Mouse (Mus musculus) liver, postnatal 0 days (tissue): ENCODE data around the gene Gnas. TPM values are rescaled to one million over a fixed set of nuclear protein-coding genes. Genes with fewer than 3 reads are reported as not detected.
A peak's percentile ranks its signal among the peaks of the same experiment; 100 is the strongest.

Experiments
- ATAC-seq: fragments of 200-750 bp; cut with Nextera tagmentation; 2 replicates; pipeline ENCODE4 v1.8.0; 2017; ENCODE audit warnings: mild to moderate bottlenecking, moderate library complexity
- DNase-seq: peaks from one replicate; pipeline ENCODE4 v3.0.0-alpha.2; 2016
- H3K27ac ChIP-seq: fragments of 300-500 bp; sonication (generic); 2 replicates; pipeline ENCODE4 v1.5.1; 2014; ENCODE audit warnings: antibody characterized with exemption, moderate library complexity, mild to moderate bottlenecking, low read depth
- H3K27me3 ChIP-seq: fragments of 300-500 bp; sonication (generic); 2 replicates; pipeline ENCODE4 v1.6.1; 2014; ENCODE audit warnings: low read length, control low read depth, mixed read lengths; ENCODE audit not compliant: insufficient read depth
- H3K36me3 ChIP-seq: fragments of 300-500 bp; sonication (generic); replicated peaks from 2 replicates; pipeline ENCODE4 v1.6.1; 2014; ENCODE audit warnings: mild to moderate bottlenecking, control low read depth, low read length, moderate library complexity, mixed read lengths; ENCODE audit not compliant: insufficient read depth
- H3K4me1 ChIP-seq: fragments of 300-500 bp; sonication (generic); 2 replicates; pipeline ENCODE4 v1.6.1; 2014; ENCODE audit warnings: antibody characterized with exemption, mild to moderate bottlenecking, control low read depth; ENCODE audit not compliant: insufficient read depth
- H3K4me2 ChIP-seq: fragments of 300-500 bp; sonication (generic); 2 replicates; pipeline ENCODE4 v1.6.1; 2014; ENCODE audit warnings: low read depth, mild to moderate bottlenecking, low read length, moderate library complexity, mixed read lengths
- H3K4me3 ChIP-seq: fragments of 300-500 bp; sonication (generic); 2 replicates; pipeline ENCODE4 v1.5.1; 2014; ENCODE audit warnings: low read depth, low read length
- H3K9ac ChIP-seq: fragments of 300-500 bp; sonication (generic); replicated peaks from 2 replicates; pipeline ENCODE4 v1.6.1; 2014; ENCODE audit warnings: mild to moderate bottlenecking, moderate library complexity
- H3K9me3 ChIP-seq: fragments of 300-500 bp; sonication (generic); 2 replicates; pipeline ENCODE4 v1.6.1; 2016; ENCODE audit warnings: mild to moderate bottlenecking, control low read depth, low read length, mixed read lengths
- CTCF ChIP-seq: sonication (generic); IDR thresholded peaks from 2 replicates; pipeline ENCODE4 v1.5.1; 2016; ENCODE audit warnings: antibody characterized with exemption, low read depth
- EP300 ChIP-seq: IDR thresholded peaks from 2 replicates; pipeline ENCODE4 v1.6.1; 2016; ENCODE audit warnings: antibody characterized with exemption, low read depth, mild to moderate bottlenecking
- WGBS: fragments of 180-500 bp; shearing (Covaris S2); extraction: QIAGEN DNeasy Blood & Tissue Kit; methylation state at CpG from one replicate; pipeline ENCODE4 v1.1.7; 2014; ENCODE audit not compliant: insufficient replicate concordance; 5-methylcytosine and 5-hydroxymethylcytosine counted together
- polyA plus RNA-seq: library from polyadenylated mRNA; unstranded; fragments of >200 nt; fragmentation: Nextera tagmentation; extraction: Ambion mirVana; gene quantifications from 2 replicates; pipeline ENCODE4 v1.2.1, GENCODE M21; 2015

Gene Gnas
- polyA plus RNA-seq = 332 and 343 TPM in 2 replicates

GRCm38 (mm10) chr2:174284011-174284410 is at the start of gene Gnas:
Gene Gnas, plus strand, starts transcription at chr2:174284320.
- H3K9ac ChIP-seq = no peak within 1 kb of the TSS
- peaks cover 5% of the 10 kb centered on the region for H3K9me3 ChIP-seq
- H3K4me1 ChIP-seq = no peaks in the 10 kb centered on the region
- H3K27me3 ChIP-seq = peaks cover 46% of the 10 kb centered on the region
- 0 out of 2 replicates have a peak within 1 kb of the TSS, but pooled peaks have one; percentile 10 for H3K4me3 ChIP-seq
- peak; percentile 47 for DNase-seq
- TF ChIP-seq CTCF = peak; percentile 54
- TF ChIP-seq EP300 = no peak
- 50% methylated on average over 19 of the region's 19 CpGs for WGBS
- H3K4me2 ChIP-seq = peak within 1 kb of the TSS; percentile 26; the same call in 1 of the 2 replicates
- H3K36me3 ChIP-seq = peaks cover 33% of the 10 kb centered on the region
- ATAC-seq = no peak
- no peak within 1 kb of the TSS for H3K27ac ChIP-seq

GRCm38 (mm10) chr2:174242431-174242830 is 41.7 kb upstream of the Gnas start:
- ATAC-seq (no peak), DNase-seq (no peak)
- Histone ChIP-seq H3K4me3 (no peak overlapping the region), H3K9me3 (no peaks in the 10 kb centered on the region), H3K27ac (no peak overlapping the region), H3K36me3 (no peaks in the 10 kb centered on the region), H3K4me2 (no peak overlapping the region), H3K4me1 (no peaks in the 10 kb centered on the region), H3K9ac (no peak overlapping the region), H3K27me3 (no peaks in the 10 kb centered on the region)
- 44% methylated on average over 5 of the region's 5 CpGs for WGBS
- TF ChIP-seq CTCF = no peak
- TF ChIP-seq EP300 = no peak

DNA sequence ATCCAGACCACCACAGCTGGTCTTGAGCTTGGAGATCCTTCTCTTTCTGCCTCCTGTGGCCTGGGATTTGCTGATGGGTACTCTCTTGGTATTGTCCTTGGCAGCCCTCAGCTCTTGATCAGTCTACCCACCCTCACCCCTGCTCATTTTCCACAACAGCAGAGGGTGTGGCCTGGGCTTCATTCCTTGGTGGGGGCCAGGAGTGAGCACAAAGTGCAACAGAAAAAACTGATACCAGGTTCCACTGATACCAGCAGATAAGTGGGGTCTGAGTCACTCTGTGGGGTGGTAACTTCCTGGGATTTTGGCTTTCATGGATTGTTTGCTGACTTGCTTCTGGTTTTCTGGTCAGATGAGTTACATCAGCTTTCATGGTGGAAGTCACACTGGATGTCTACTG is 32.2 kb upstream of the Gnas start:
- DNase-seq = no peak
- H3K27ac ChIP-seq = no peak overlapping the region
- no peak overlapping the region for H3K9ac ChIP-seq
- H3K36me3 ChIP-seq = no peaks in the 10 kb centered on the region
- H3K27me3 ChIP-seq = no peaks in the 10 kb centered on the region
- H3K4me3 ChIP-seq = no peak overlapping the region
- TF ChIP-seq EP300 = no peak
- no peak for TF ChIP-seq CTCF
- no peaks in the 10 kb centered on the region for H3K9me3 ChIP-seq
- no peaks in the 10 kb centered on the region for H3K4me1 ChIP-seq
- ATAC-seq = no peak
- no peak overlapping the region for H3K4me2 ChIP-seq

DNA sequence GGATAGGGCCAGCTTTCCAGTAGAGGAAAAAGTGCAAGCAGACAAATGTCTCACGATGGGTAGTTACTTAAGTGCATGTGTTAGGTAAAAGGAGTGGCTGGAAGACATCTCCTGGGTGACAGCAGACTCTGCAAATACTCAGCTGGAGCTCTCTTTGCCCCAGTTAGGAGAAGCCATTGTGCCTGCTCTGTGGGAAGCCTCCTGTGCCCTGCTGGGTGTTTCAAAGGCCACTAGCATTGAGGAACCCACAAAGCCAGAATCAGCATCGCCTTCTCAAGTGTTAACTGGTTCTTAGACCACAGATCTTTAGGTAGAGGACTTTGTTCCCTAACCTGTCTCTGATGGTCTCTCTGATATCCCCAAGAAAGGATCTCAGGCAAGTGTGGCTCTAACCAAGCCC is 26.8 kb upstream of the Gnas start:
- Histone ChIP-seq H3K27ac (no peak overlapping the region), H3K27me3 (no peaks in the 10 kb centered on the region), H3K4me1 (no peaks in the 10 kb centered on the region), H3K36me3 (no peaks in the 10 kb centered on the region), H3K9ac (no peak overlapping the region), H3K9me3 (no peaks in the 10 kb centered on the region), H3K4me3 (no peak overlapping the region), H3K4me2 (no peak overlapping the region)
- DNase-seq (no peak), ATAC-seq (no peak)
- 34% methylated on average over 2 of the region's 2 CpGs for WGBS
- TF ChIP-seq CTCF (no peak), EP300 (no peak)

GRCm38 (mm10) chr2:174260004-174260403 is 24.1 kb upstream of the Gnas start:
- no peaks in the 10 kb centered on the region for H3K4me1 ChIP-seq
- no peaks in the 10 kb centered on the region for H3K9me3 ChIP-seq
- no peaks in the 10 kb centered on the region for H3K36me3 ChIP-seq
- H3K27ac ChIP-seq = no peak overlapping the region
- no peak overlapping the region for H3K4me2 ChIP-seq
- no peak overlapping the region for H3K4me3 ChIP-seq
- DNase-seq (no peak), ATAC-seq (no peak)
- H3K9ac ChIP-seq = no peak overlapping the region
- 18% methylated on average over 3 of the region's 3 CpGs for WGBS
- no peak for TF ChIP-seq CTCF
- H3K27me3 ChIP-seq = no peaks in the 10 kb centered on the region

GRCm38 (mm10) chr2:174260908-174261800 is 23.0 kb upstream of the Gnas start:
- TF ChIP-seq CTCF (no peak), EP300 (no peak)
- no peaks in the 10 kb centered on the region for H3K9me3 ChIP-seq
- no peak overlapping the region for H3K4me2 ChIP-seq
- no peak overlapping the region for H3K9ac ChIP-seq
- DNase-seq (no peak), ATAC-seq (no peak)
- no peaks in the 10 kb centered on the region for H3K27me3 ChIP-seq
- no peaks in the 10 kb centered on the region for H3K4me1 ChIP-seq
- 28% methylated on average over 4 of the region's 4 CpGs for WGBS
- no peak overlapping the region for H3K27ac ChIP-seq
- H3K4me3 ChIP-seq = no peak overlapping the region
- H3K36me3 ChIP-seq = no peaks in the 10 kb centered on the region
